9 mouse cellular contexts compared by ENCODE assay signal in the genomic region with DNA sequence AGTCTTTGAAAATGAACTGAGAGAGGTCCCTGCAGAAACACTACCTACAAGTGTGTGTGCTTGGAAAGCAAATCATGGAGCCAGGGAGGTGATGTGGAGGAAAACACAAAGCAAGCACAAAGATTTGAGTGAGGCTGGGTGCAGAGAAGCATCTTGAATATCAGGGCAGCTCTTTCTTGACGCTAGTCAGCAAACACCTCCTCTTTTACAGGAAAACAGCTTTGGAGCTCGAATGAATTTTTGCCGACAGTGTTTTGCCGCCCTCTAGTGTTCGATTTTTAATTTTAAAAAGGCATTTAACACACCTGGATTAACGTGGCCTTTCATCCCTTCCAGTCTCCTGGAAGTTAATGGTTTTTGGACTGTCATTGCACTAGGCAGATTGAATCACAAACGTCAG.
DNase-seq lines count a peak whose midpoint lies in the region; ATAC-seq and TF ChIP-seq lines count a peak whose summit lies in the region.
"Had no signal": no experiment of that assay in that cellular context is flagged by ENCODE, and none has a peak within 500 bp of the region (broad histone marks: within the 10 kb centered on the region; RNA-seq: fewer than 3 reads in every experiment).

No protein-coding gene starts in this region.

- DNase-seq in adrenal gland, postnatal 14 days: peak; percentile 41
- DNase-seq in adrenal gland, adult 18-20 months (ENCODE audit: low spot score in 2 of 2): no peak
- no peak for DNase-seq in liver, postnatal 0 days
- DNase-seq in liver: no peak
- peak; percentile 11 to 45 for DNase-seq in cerebellum, postnatal 36 days
- no peak for DNase-seq in urinary bladder, adult 18-20 months (ENCODE audit: low spot score in 2 of 2)

- 3% methylated on average over 7 of the region's 7 CpGs for WGBS in liver, postnatal 0 days (ENCODE audit: insufficient replicate concordance)
- 2% methylated on average over 7 of the region's 7 CpGs for WGBS in midbrain, embryonic 15.5 days

- no peaks in the 10 kb centered on the region for H3K9me3 ChIP-seq in liver, postnatal 0 days (ENCODE audit: low read length)
- no peaks in the 10 kb centered on the region for H3K9me3 ChIP-seq in midbrain, embryonic 15.5 days
- H3K9me3 ChIP-seq: heart, embryonic 13.5 days had no signal

- no peak overlapping the region for H3K9ac ChIP-seq in liver, postnatal 0 days (replicated peaks)
- H3K9ac ChIP-seq in midbrain, embryonic 15.5 days: no peak overlapping the region
- H3K9ac ChIP-seq: heart, embryonic 13.5 days had no signal

- H3K4me2 ChIP-seq in liver, postnatal 0 days (ENCODE audit: low read depth, low read length): no peak overlapping the region
- no peak overlapping the region for H3K4me2 ChIP-seq in midbrain, embryonic 15.5 days
- H3K4me2 ChIP-seq: heart, embryonic 13.5 days had no signal

- no peak for TF ChIP-seq EP300 in liver, postnatal 0 days (IDR thresholded peaks at IDR 0.05; ENCODE audit: low read depth)

- H3K27ac ChIP-seq in liver, postnatal 0 days (ENCODE audit: low read depth): no peak overlapping the region
- no peak overlapping the region for H3K27ac ChIP-seq in midbrain, embryonic 15.5 days
- H3K27ac ChIP-seq: heart, embryonic 13.5 days had no signal

- no peaks in the 10 kb centered on the region for H3K36me3 ChIP-seq in liver, postnatal 0 days (replicated peaks; ENCODE audit: insufficient read depth, low read length)
- no peaks in the 10 kb centered on the region for H3K36me3 ChIP-seq in midbrain, embryonic 15.5 days (replicated peaks)
- H3K36me3 ChIP-seq: heart, embryonic 13.5 days had no signal

- no peak overlapping the region for H3K4me3 ChIP-seq in liver, postnatal 0 days (ENCODE audit: low read depth, low read length)
- no peak overlapping the region for H3K4me3 ChIP-seq in midbrain, embryonic 15.5 days
- H3K4me3 ChIP-seq: heart, embryonic 13.5 days had no signal

- ATAC-seq in liver, postnatal 0 days: no peak
- ATAC-seq in inflammation-experienced regulatory T-cells, adult 6 months: peak; percentile 41
- ATAC-seq in midbrain, embryonic 15.5 days (replicated peaks): peak; percentile 59

- no peaks in the 10 kb centered on the region for H3K27me3 ChIP-seq in liver, postnatal 0 days (ENCODE audit: insufficient read depth, low read length)
- H3K27me3 ChIP-seq in midbrain, embryonic 15.5 days (replicated peaks): no peaks in the 10 kb centered on the region
- H3K27me3 ChIP-seq: heart, embryonic 13.5 days had no signal

- peak; percentile 77 for TF ChIP-seq CTCF in liver, postnatal 0 days (IDR thresholded peaks at IDR 0.05; ENCODE audit: low read depth)

- H3K4me1 ChIP-seq in liver, postnatal 0 days (ENCODE audit: insufficient read depth): no peaks in the 10 kb centered on the region
- H3K4me1 ChIP-seq in midbrain, embryonic 15.5 days: 0 out of 2 replicates have a peak, but pooled peaks cover 4% of the 10 kb centered on the region

Comparison
In these comparisons a context has a peak if more than half of its experiments do, and no peak if none do; other contexts are left out.
1. DNase-seq: peak in adrenal gland, postnatal 14 days (single experiment) and cerebellum, postnatal 36 days (2 of 2); none in adrenal gland, adult 18-20 months (0 of 2), liver, postnatal 0 days (single experiment), liver (single experiment) and urinary bladder, adult 18-20 months (0 of 2).